Mouse (Mus musculus) left cerebral cortex, postnatal 14 days (tissue): ENCODE data around the gene Gm9747. TPM values are rescaled to one million over a fixed set of nuclear protein-coding genes. Genes with fewer than 3 reads are reported as not detected.

Experiments used
- DNase-seq, 2 experiments: peaks; one replicate each; pipeline ENCODE4 v3.0.0; 2021 to 2022; ENCODE audit warnings: low spot score in 2 of 2, mixed read lengths in 1 of 2
- intact Hi-C: fragments of 180-260 bp; cut with DNase I; formaldehyde crosslinking; loops from one replicate; pipeline ENCODE4 v1.15.1; 2025
- total RNA-seq, 2 experiments: library from RNA; stranded (reverse); gene quantifications; 2 replicates each; pipeline ENCODE4 v1.2.3; 2021

Gm9747 gene
- total RNA-seq, 2 experiments from 2014 or later: not detected

GRCm38 (mm10) chr1:82247221-82247951 is 14.5 kb downstream of the Gm9747 start:
- intact Hi-C loops: no loop called here
- DNase-seq: no peak

GRCm38 (mm10) chr1:82253789-82254445 is 21.0 kb downstream of the Gm9747 start:
- intact Hi-C loops: no loop called here
- DNase-seq: no peak

DNA sequence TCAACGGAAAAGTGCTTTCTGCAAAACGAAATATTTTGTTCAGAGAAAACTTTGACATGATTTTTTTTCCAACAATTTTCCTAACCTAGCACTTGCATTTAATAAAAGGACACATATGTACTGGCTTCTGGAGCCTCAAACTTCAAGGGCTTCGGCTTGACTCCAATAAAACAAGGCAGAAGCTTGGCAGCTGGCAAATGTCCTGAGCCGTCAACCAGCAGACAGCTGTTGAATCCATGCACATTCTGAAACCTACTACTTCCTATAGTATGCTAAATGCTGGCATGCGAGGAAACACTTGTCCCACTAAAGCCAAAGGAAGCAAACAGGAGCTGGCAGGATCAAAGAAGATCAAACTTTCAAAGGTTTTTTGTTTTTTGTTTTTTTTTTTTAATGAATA is 24.5 kb downstream of the Gm9747 start:
- no peak for DNase-seq
- intact Hi-C loops: no loop called here

GRCm38 (mm10) chr1:82258331-82258730 is 25.4 kb downstream of the Gm9747 start:
- no peak for DNase-seq

DNA sequence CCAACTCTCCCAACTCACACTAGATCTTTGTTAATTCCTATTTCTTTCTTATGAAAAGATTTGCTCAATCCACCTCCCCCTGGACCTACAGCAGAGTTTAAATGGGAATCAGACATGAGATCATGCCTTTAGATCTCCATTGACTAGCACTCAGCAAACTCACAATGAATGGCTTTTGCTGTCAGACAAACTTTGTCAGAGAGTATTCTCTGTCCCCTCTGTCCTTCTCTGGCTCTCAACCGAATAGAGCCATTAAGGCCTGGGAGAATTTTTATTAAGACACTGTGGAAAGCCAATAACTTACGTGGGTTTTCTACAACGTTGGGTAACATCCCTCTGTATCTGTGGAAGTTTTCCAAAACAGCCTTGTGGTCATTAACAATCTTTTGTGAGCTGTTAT is 27.1 kb downstream of the Gm9747 start:
- intact Hi-C loops: no loop called here
- no peak for DNase-seq

More at GRCm38 (mm10) chr1:82258331-82258730, 25.4 kb downstream of the Gm9747 start:
- intact Hi-C loops: no loop called here

- DNase-seq: peak in 1 of 2 experiments; percentile 32
- intact Hi-C loops: no loop called here
These were observed 28.2 kb downstream of the Gm9747 start for GRCm38 (mm10) chr1:82261053-82261618.

DNA sequence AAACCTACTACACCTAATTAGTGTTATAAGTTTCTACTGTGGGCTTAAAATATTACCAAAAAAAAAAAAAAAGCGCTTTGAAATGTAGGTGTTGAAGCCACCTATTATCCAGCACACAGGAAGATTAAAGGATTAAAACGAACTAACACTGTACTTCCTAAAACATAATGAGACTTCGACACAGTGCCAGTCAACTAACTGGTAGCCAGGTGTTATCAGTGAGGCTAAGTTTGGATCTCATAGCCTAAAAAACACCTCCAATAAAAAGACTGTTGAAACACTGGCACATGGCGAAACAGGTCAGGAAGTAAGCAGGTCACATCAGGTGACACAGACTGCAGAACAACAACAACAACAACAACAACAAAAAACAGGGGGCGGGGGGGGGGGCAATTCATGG is 28.7 kb downstream of the Gm9747 start:
- intact Hi-C loops: no loop called here
- DNase-seq: no peak

- intact Hi-C loops: no loop called here
These were observed 29.4 kb downstream of the Gm9747 start for GRCm38 (mm10) chr1:82262331-82262730.

GRCm38 (mm10) chr1:82267547-82267946 is 34.6 kb downstream of the Gm9747 start:
- DNase-seq: no peak
- intact Hi-C loops: no loop called here

More at GRCm38 (mm10) chr1:82262331-82262730, 29.4 kb downstream of the Gm9747 start:
- DNase-seq: no peak

DNA sequence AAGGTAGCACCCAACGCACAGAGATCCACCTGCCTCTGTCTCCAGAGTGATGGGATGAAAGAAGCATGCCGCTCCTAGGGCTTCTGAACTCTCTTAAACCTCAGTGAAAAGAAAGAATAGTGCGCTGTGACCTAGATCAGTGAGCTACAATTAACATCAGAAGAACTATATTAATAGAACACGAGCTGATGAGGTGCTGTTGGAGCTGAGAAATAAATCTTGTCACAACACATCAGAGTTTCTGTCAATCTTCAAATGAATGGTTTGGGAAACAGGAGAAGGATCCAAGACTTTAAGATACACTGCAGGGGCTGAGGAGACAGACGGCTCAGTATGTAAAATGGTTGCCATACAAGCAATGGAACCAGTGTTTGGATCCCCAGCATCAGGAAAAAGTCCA is 39.3 kb downstream of the Gm9747 start:
- no peak for DNase-seq
- intact Hi-C loops: no loop called here

GRCm38 (mm10) chr1:82273529-82273928 is 40.6 kb downstream of the Gm9747 start:
- intact Hi-C loops: no loop called here
- DNase-seq: no peak

GRCm38 (mm10) chr1:82274361-82274760 is 41.4 kb downstream of the Gm9747 start:
- no peak for DNase-seq
- intact Hi-C loops: no loop called here

DNA sequence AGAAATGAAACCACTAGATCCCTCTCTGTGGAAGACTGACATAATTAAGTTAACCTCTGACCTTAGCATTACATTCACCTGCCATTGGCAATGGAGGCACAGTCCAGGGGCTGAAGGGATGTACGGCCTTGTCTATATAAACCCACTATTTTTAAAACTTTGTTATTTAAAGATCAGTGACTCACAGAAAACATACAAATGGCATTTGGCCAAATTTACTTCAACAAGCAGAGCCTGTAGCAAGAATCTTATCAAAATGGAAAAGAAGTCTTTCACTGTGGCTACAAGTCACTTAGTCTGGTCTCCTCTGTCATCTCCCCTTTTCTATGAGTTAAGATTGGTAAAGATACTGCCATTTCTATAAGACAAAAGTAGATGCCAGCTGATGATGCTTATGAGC is 46.9 kb downstream of the Gm9747 start:
- DNase-seq: no peak
- intact Hi-C loops: loop anchor here (10.0 kb wide), 1 partner anchor 685 kb away; no protein-coding TSS in a partner anchor

GRCm38 (mm10) chr1:82281823-82282222 is 48.9 kb downstream of the Gm9747 start:
- intact Hi-C loops: loop anchor here (10.0 kb wide), 1 partner anchor 687 kb away; no protein-coding TSS in a partner anchor
- DNase-seq: no peak

GRCm38 (mm10) chr1:82282992-82283611 is 50.2 kb downstream of the Gm9747 start:
- intact Hi-C loops: loop anchor here (10.0 kb wide), 1 partner anchor 688 kb away; no protein-coding TSS in a partner anchor

GRCm38 (mm10) chr1:82283901-82284301 is 51.0 kb downstream of the Gm9747 start:
- no peak for DNase-seq
- intact Hi-C loops: loop anchor here (10.0 kb wide), 1 partner anchor 689 kb away; no protein-coding TSS in a partner anchor

More at GRCm38 (mm10) chr1:82282992-82283611, 50.2 kb downstream of the Gm9747 start:
- peak; percentile 86 to 87 for DNase-seq

GRCm38 (mm10) chr1:82284403-82284802 is 51.5 kb downstream of the Gm9747 start:
- intact Hi-C loops: loop anchor here (10.0 kb wide), 1 partner anchor 690 kb away; no protein-coding TSS in a partner anchor
- no peak for DNase-seq
